Mouse (Mus musculus): ENCODE results near the gene Phf6.
"Not testable (repeated sequence)": the region's sequence is repeated elsewhere in the genome, so short reads cannot be mapped to it uniquely, and the experiment has no call there.

The Phf6 gene

DNA sequence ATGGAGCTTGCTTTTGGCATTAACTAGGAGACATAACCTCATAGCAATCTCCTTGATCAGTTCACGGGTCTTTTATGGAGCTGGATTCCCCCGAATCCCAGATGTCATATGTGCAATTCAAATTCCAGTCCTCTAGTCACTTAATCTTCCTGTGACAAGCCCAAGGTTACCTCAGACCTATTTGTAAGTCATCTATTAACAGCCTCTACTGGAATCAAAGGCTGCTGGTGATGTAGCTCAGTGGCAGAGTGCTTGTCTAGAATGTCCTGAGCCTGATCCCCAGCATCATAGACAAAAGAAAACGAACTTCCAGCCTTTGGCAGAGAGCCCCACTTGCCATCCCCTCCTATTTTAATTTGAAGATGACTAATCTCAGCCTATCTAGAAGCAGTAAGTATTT lies 69.3 kb downstream of the Phf6 start:
- DNase-seq: no peak

- peak; percentile 91 for DNase-seq
Observed at GRCm38 (mm10) chrX:52987905-52988783, 76.1 kb downstream of the Phf6 start, which contains the start of gene Hprt. TSS of gene Hprt (plus strand) at chrX:52988137.

GRCm38 (mm10) chrX:52994726-52995125 lies 82.7 kb downstream of the Phf6 start:
- DNase-seq: not testable (repeated sequence)

DNA sequence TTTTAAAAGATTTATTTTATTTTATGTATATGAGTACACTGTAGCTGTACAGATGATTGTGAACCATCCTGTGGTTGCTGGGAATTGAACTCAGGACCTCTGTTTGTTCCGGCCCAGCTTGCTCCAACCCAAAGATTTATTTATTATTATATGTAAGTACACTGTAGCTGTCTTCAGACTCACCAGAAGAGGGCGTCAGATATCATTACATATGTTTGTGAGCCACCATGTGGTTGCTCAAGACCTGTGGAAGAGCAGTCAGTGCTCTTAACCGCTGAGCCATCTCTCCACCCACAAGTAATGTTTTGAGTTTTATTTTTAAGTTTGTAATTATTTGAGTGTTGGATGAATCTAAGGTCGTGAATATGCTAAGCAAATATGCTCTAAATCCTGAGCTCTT lies 92.8 kb downstream of the Phf6 start:
- not testable (repeated sequence) for DNase-seq

GRCm38 (mm10) chrX:53006062-53006461 lies 94.0 kb downstream of the Phf6 start:
- no peak for DNase-seq
